Mouse (Mus musculus): ENCODE measurements around the gene Gm13275. TPM values are rescaled to one million over a fixed set of nuclear protein-coding genes. Genes with fewer than 3 reads are reported as not detected.
"Not testable (repeated sequence)": the region's sequence is repeated elsewhere in the genome, so short reads cannot be mapped to it uniquely, and the experiment has no call there.

Gene Gm13275
- polyA plus RNA-seq (2015; fragmentation: Nextera tagmentation; extraction: Ambion mirVana), result not detected in 2 replicates

GRCm38 (mm10) chr4:88793936-88794675 is at the start of gene Gm13275:
Gene Gm13275 (plus strand): TSS chr4:88794487.
- ATAC-seq (ENCODE audit: low FRiP score); H3K27me3 ChIP-seq (replicated peaks); H3K27ac ChIP-seq (replicated peaks); H3K4me2 ChIP-seq; H3K9ac ChIP-seq (replicated peaks); H3K36me3 ChIP-seq; H3K4me3 ChIP-seq (replicated peaks); H3K9me3 ChIP-seq (replicated peaks); H3K4me1 ChIP-seq: not testable (repeated sequence)
- WGBS, result 0% methylated on average over 11 of the region's 52 CpGs

GRCm38 (mm10) chr4:88749926-88750325 is 44.4 kb upstream of the Gm13275 start:
- ATAC-seq (ENCODE audit: low FRiP score), result no peak
- H3K4me2 ChIP-seq, result no peak overlapping the region
- H3K36me3 ChIP-seq, result no peaks in the 10 kb centered on the region
- H3K27ac ChIP-seq (replicated peaks), result no peak overlapping the region
- 69% methylated on average over 6 of the region's 6 CpGs for WGBS
- H3K27me3 ChIP-seq (replicated peaks), result no peaks in the 10 kb centered on the region
- H3K9me3 ChIP-seq (replicated peaks), result no peaks in the 10 kb centered on the region
- no peaks in the 10 kb centered on the region for H3K4me1 ChIP-seq
- H3K9ac ChIP-seq (replicated peaks), result no peak overlapping the region
- H3K4me3 ChIP-seq (replicated peaks), result no peak overlapping the region

- H3K4me2 ChIP-seq; H3K36me3 ChIP-seq; H3K9me3 ChIP-seq (replicated peaks); H3K9ac ChIP-seq (replicated peaks); H3K4me3 ChIP-seq (replicated peaks); H3K4me1 ChIP-seq; H3K27me3 ChIP-seq (replicated peaks); ATAC-seq (ENCODE audit: low FRiP score); H3K27ac ChIP-seq (replicated peaks): not testable (repeated sequence)
- 82% methylated on average over 15 of the region's 15 CpGs for WGBS
These were observed 39.4 kb upstream of the Gm13275 start, which contains the start of gene Gm13271 for GRCm38 (mm10) chr4:88754818-88755340. Gene Gm13271 (plus strand): TSS chr4:88754868.

- 12% methylated on average over 29 of the region's 31 CpGs for WGBS
- not testable (repeated sequence) for ATAC-seq (ENCODE audit: low FRiP score)
These were observed 37.4 kb upstream of the Gm13275 start for GRCm38 (mm10) chr4:88756581-88757513.

GRCm38 (mm10) chr4:88757628-88758031 is 36.7 kb upstream of the Gm13275 start:
- peak overlapping the region; percentile 74 for H3K27ac ChIP-seq (replicated peaks)
- peak overlapping the region; percentile 68 for H3K4me2 ChIP-seq
- not testable (repeated sequence) for H3K4me1 ChIP-seq; H3K9me3 ChIP-seq (replicated peaks); H3K36me3 ChIP-seq; H3K27me3 ChIP-seq (replicated peaks)
- H3K4me3 ChIP-seq (replicated peaks), result peak overlapping the region; percentile 47
- H3K9ac ChIP-seq (replicated peaks), result peak overlapping the region; percentile 33
- ATAC-seq (ENCODE audit: low FRiP score), result peak; percentile 100
- 2% methylated on average over 20 of the region's 21 CpGs for WGBS

More at GRCm38 (mm10) chr4:88756581-88757513, 37.4 kb upstream of the Gm13275 start:
- not testable (repeated sequence) for H3K9me3 ChIP-seq (replicated peaks); H3K36me3 ChIP-seq; H3K4me1 ChIP-seq; H3K27me3 ChIP-seq (replicated peaks)
- Histone ChIP-seq H3K27ac (replicated peaks) (peak overlapping the region; percentile 74), H3K4me2 (peak overlapping the region; percentile 68), H3K4me3 (replicated peaks) (peak overlapping the region; percentile 47), H3K9ac (replicated peaks) (peak overlapping the region; percentile 33)

GRCm38 (mm10) chr4:88758751-88759150 is 35.5 kb upstream of the Gm13275 start:
- not testable (repeated sequence) for H3K27me3 ChIP-seq (replicated peaks); H3K9me3 ChIP-seq (replicated peaks); H3K9ac ChIP-seq (replicated peaks); H3K4me1 ChIP-seq; H3K27ac ChIP-seq (replicated peaks); H3K4me3 ChIP-seq (replicated peaks); H3K36me3 ChIP-seq; ATAC-seq (ENCODE audit: low FRiP score); H3K4me2 ChIP-seq
- WGBS, result 89% methylated on average over 9 of the region's 9 CpGs

GRCm38 (mm10) chr4:88759610-88760268 is 34.5 kb upstream of the Gm13275 start, which contains the start of gene Gm13283:
Gene Gm13283 (plus strand): TSS chr4:88760119.
- ATAC-seq (ENCODE audit: low FRiP score), result not testable (repeated sequence)
- WGBS, result 35% methylated on average over 9 of the region's 14 CpGs

GRCm38 (mm10) chr4:88760431-88760830 is 33.9 kb upstream of the Gm13275 start:
- not testable (repeated sequence) for H3K27ac ChIP-seq (replicated peaks); ATAC-seq (ENCODE audit: low FRiP score); H3K36me3 ChIP-seq

More at GRCm38 (mm10) chr4:88759610-88760268, 34.5 kb upstream of the Gm13275 start, which contains the start of gene Gm13283:
- H3K4me1 ChIP-seq; H3K27me3 ChIP-seq (replicated peaks); H3K27ac ChIP-seq (replicated peaks); H3K9me3 ChIP-seq (replicated peaks); H3K9ac ChIP-seq (replicated peaks); H3K36me3 ChIP-seq: not testable (repeated sequence)
- Histone ChIP-seq H3K4me2 (peak within 1 kb of the TSS; percentile 68), H3K4me3 (replicated peaks) (peak within 1 kb of the TSS; percentile 36)

GRCm38 (mm10) chr4:88761776-88762175 is 32.5 kb upstream of the Gm13275 start:
- not testable (repeated sequence) for ATAC-seq (ENCODE audit: low FRiP score); H3K4me1 ChIP-seq
- WGBS, result 71% methylated on average over 6 of the region's 8 CpGs

More at GRCm38 (mm10) chr4:88760431-88760830, 33.9 kb upstream of the Gm13275 start:
- not testable (repeated sequence) for H3K9me3 ChIP-seq (replicated peaks); H3K9ac ChIP-seq (replicated peaks); H3K4me1 ChIP-seq; H3K27me3 ChIP-seq (replicated peaks)
- WGBS, result 0% methylated on average over 25 of the region's 28 CpGs
- Histone ChIP-seq H3K4me2 (peak overlapping the region; percentile 68), H3K4me3 (replicated peaks) (peak overlapping the region; percentile 36)

GRCm38 (mm10) chr4:88762341-88762740 is 31.9 kb upstream of the Gm13275 start:
- not testable (repeated sequence) for H3K36me3 ChIP-seq; H3K4me3 ChIP-seq (replicated peaks); H3K4me2 ChIP-seq; ATAC-seq (ENCODE audit: low FRiP score); H3K27ac ChIP-seq (replicated peaks); H3K27me3 ChIP-seq (replicated peaks); H3K9me3 ChIP-seq (replicated peaks); H3K4me1 ChIP-seq; H3K9ac ChIP-seq (replicated peaks)
- 63% methylated on average over 9 of the region's 9 CpGs for WGBS

More at GRCm38 (mm10) chr4:88761776-88762175, 32.5 kb upstream of the Gm13275 start:
- H3K4me2 ChIP-seq; H3K4me3 ChIP-seq (replicated peaks); H3K9me3 ChIP-seq (replicated peaks); H3K27me3 ChIP-seq (replicated peaks); H3K36me3 ChIP-seq; H3K27ac ChIP-seq (replicated peaks); H3K9ac ChIP-seq (replicated peaks): not testable (repeated sequence)

- not testable (repeated sequence) for H3K27ac ChIP-seq (replicated peaks); H3K27me3 ChIP-seq (replicated peaks); ATAC-seq (ENCODE audit: low FRiP score); H3K9ac ChIP-seq (replicated peaks); H3K4me1 ChIP-seq; H3K9me3 ChIP-seq (replicated peaks); H3K36me3 ChIP-seq
- WGBS, result 4% methylated on average over 28 of the region's 42 CpGs
- peak overlapping the region; percentile 62 for H3K4me2 ChIP-seq
- peak overlapping the region; percentile 38 for H3K4me3 ChIP-seq (replicated peaks)
These were observed 30.8 kb upstream of the Gm13275 start for GRCm38 (mm10) chr4:88763384-88764018.
